Mouse (Mus musculus): Measurements from ENCODE around the gene Aadat. TPM values are rescaled to one million over a fixed set of nuclear protein-coding genes. Genes with fewer than 3 reads are reported as not detected.

The Aadat gene
- total RNA-seq, 1 experiment from 2014 or later = not detected

Other genes starting within 250 kb of the Aadat start
- gene Gm10283, start 2.7 kb upstream of the Aadat start, total RNA-seq (2017) = not detected in 2 replicates
- gene Mfap3l, start 126.9 kb downstream of the Aadat start, total RNA-seq (2017) = 1.1 and 2.2 TPM in 2 replicates

Data from hematopoietic stem cell, adult 5-6 weeks (primary cell).